Mouse (Mus musculus) layer of hippocampus, adult 9-10 months (tissue): ENCODE data around the gene Fam117a.
A peak's percentile ranks its signal among the peaks of the same experiment; 100 is the strongest.

Experiments used
- DNase-seq: peaks from one replicate; pipeline ENCODE4 v3.0.0; 2022; ENCODE audit warnings: low spot score

The Fam117a gene

GRCm38 (mm10) chr11:95336568-95337128 lies at the start of gene Fam117a:
Gene Fam117a (plus strand): TSS chr11:95337018.
- DNase-seq: no peak

- DNase-seq: no peak
Measured at GRCm38 (mm10) chr11:95291998-95292397, 44.8 kb upstream of the Fam117a start.

- no peak for DNase-seq
Measured at GRCm38 (mm10) chr11:95293017-95293624, 43.7 kb upstream of the Fam117a start.

- no peak for DNase-seq
Measured at GRCm38 (mm10) chr11:95295736-95296135, 41.1 kb upstream of the Fam117a start.

- DNase-seq: no peak
Measured at GRCm38 (mm10) chr11:95298146-95298545, 38.7 kb upstream of the Fam117a start.

GRCm38 (mm10) chr11:95299886-95300285 lies 36.9 kb upstream of the Fam117a start:
- DNase-seq: no peak

GRCm38 (mm10) chr11:95301772-95302171 lies 35.0 kb upstream of the Fam117a start:
- DNase-seq: no peak

- no peak for DNase-seq
Measured at GRCm38 (mm10) chr11:95305600-95305999, 31.2 kb upstream of the Fam117a start.

- DNase-seq: no peak
Measured at GRCm38 (mm10) chr11:95307526-95307925, 29.3 kb upstream of the Fam117a start.

GRCm38 (mm10) chr11:95309510-95310006 lies 27.3 kb upstream of the Fam117a start:
- peak; percentile 95 for DNase-seq

- DNase-seq: peak; percentile 98
Measured at GRCm38 (mm10) chr11:95310007-95310647, 26.7 kb upstream of the Fam117a start, which contains the start of gene Kat7. Gene Kat7 (minus strand): TSS chr11:95310246.

GRCm38 (mm10) chr11:95310648-95311424 lies 26.0 kb upstream of the Fam117a start:
- no peak for DNase-seq

- no peak for DNase-seq
Measured at GRCm38 (mm10) chr11:95311425-95311807, 25.4 kb upstream of the Fam117a start.

GRCm38 (mm10) chr11:95315215-95315955 lies 21.4 kb upstream of the Fam117a start:
- no peak for DNase-seq

- no peak for DNase-seq
Measured at GRCm38 (mm10) chr11:95318116-95318515, 18.7 kb upstream of the Fam117a start.

GRCm38 (mm10) chr11:95319506-95319905 lies 17.3 kb upstream of the Fam117a start:
- no peak for DNase-seq

- DNase-seq: no peak
Measured at GRCm38 (mm10) chr11:95320010-95320409, 16.8 kb upstream of the Fam117a start.

- no peak for DNase-seq
Measured at GRCm38 (mm10) chr11:95324181-95324580, 12.6 kb upstream of the Fam117a start.

- no peak for DNase-seq
Measured at GRCm38 (mm10) chr11:95325832-95326231, 11.0 kb upstream of the Fam117a start.

- DNase-seq: no peak
Measured at GRCm38 (mm10) chr11:95326243-95326642, 10.6 kb upstream of the Fam117a start.

- DNase-seq: no peak
Measured at GRCm38 (mm10) chr11:95328629-95329028, 8.2 kb upstream of the Fam117a start.

GRCm38 (mm10) chr11:95330662-95331061 lies 6.2 kb upstream of the Fam117a start:
- DNase-seq: no peak
